Mouse (Mus musculus) telencephalon, adult 2 months (tissue): ENCODE measurements around the gene Olfr348.

Experiments used
- DNase-seq: peaks from one replicate; pipeline ENCODE4 v3.0.0-alpha.2; 2011; ENCODE audit warnings: low read depth, low spot score

Gene Olfr348

DNA sequence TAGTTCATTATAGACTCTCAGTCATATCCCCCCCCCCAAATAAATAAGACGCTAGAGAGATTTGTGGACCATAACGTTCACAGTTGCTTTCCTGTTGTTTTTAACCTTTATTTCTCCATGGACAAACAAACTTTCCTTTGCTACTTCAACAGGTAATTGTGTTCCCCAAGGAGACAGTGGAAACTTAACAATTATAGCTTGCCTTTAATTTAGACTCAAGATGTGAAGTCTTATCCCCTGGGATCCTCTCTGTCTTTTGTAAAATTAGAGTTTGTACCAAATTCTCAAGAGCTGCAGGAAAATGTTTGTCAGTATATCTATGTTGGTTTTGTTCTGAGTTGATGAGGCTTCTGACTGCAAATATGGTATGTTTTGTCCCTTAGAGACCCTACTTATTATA lies at the start of gene Olfr348:
Gene Olfr348 (plus strand): TSS at position 301 of the 400 bp plus-strand sequence.
- DNase-seq = no peak

GRCm38 (mm10) chr2:36736226-36736625 lies 47.9 kb upstream of the Olfr348 start:
- no peak for DNase-seq

- DNase-seq = no peak
These were observed 6.2 kb downstream of the Olfr348 start, which contains the start of gene Olfr50 for GRCm38 (mm10) chr2:36790238-36790637. Gene Olfr50, plus strand, starts transcription at chr2:36790538.

GRCm38 (mm10) chr2:36816932-36817331 lies 32.9 kb downstream of the Olfr348 start, which contains the start of gene Olfr3:
Gene Olfr3, minus strand, starts transcription at chr2:36817032.
- no peak for DNase-seq
